Mouse (Mus musculus): ENCODE results near the gene Lrrc74a.
A peak's percentile ranks its signal among the peaks of the same experiment; 100 is the strongest.

Lrrc74a gene

DNA sequence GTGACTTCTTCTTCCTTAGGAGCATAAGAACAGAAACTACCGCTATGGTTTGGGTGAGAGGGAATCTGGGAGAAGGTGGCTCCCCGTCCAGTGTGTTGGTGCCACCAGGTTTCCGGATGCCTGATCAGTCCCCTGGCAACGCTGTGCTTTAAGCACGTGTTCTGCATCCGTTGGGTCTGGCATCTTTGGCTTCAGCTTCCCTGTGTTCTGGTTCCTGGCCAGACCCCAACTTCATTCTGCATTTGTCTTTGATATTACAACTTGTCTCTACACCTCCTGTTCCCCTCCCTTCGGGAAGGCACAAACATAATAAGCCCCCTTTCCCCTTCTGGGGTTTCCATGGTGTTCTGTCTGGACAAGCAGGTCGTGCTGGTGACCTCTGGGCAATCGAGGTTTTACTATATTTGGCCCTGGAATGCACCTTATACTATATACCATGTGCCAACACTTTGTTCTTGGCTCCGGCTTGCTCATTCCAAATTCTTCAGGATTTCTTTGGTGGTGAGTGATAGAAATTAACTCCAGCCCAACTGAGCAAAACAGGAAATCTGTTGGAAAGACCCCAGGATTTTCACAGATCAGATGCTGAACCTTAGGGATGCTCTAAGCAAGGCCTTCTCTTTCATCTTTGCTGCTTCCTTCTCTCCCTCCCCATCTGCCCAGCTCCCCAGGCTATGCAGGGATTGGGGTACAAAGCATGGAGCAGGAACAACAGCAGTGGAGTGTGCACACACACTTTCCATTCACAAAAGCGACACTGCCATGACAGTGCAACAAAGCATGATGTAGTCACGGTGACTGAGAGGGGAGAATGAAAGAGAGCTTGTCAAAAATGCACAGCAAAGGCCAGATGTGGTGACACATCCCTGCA is 52.2 kb downstream of the Lrrc74a start:
- DNase-seq: no peak

GRCm38 (mm10) chr12:86787020-86787553 is 52.9 kb downstream of the Lrrc74a start:
- DNase-seq: no peak

DNA sequence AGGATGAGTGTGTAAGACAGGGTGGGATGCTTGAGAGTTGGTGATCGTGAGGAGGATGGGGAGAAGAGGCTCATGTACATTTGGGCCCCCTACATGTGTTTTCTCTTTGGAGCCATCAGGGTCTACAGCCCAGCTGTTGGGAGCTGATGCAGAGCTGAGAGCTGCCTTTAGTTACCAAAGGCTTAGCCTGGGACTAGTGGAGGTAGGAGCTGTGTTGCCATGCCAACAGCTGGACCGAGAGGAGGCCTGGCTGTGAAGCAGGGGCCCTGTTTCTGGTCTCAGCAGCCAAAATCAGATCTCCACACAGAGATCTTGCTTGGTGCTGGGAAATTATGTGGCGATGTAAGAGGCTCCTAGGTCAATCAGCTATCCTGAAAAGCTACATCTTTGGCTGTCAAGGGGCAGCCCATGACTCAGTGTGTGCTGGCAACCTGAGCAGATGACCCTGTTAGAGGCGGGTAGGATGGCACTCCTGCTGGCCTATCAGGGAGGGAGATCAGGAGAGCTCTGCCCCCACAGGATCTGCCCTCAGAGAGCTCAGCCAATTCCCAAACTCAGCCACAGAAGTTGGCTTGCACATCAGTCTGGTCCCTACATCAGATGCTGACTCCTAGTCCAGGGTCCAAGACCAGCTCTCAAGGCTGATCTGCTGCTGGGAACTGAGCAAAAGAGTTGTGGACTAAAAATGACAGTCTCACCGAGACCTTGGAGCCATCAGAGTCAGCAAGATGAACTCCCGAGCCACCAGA is 56.1 kb downstream of the Lrrc74a start:
- DNase-seq: no peak

DNA sequence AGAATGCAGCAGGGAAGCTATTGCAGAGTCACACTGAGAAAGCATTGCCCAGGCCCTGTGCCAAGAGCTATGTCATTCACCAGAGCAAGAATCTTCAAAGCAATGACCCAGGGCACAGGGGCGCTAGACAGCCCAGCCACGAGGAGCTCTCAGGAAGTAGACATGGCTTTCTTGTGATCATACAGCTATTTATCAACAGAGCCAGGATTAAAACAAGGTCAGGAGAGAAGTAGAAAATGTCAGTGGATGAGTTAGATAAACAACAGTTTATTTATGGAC is 56.6 kb downstream of the Lrrc74a start:
- peak; percentile 87 for DNase-seq

DNA sequence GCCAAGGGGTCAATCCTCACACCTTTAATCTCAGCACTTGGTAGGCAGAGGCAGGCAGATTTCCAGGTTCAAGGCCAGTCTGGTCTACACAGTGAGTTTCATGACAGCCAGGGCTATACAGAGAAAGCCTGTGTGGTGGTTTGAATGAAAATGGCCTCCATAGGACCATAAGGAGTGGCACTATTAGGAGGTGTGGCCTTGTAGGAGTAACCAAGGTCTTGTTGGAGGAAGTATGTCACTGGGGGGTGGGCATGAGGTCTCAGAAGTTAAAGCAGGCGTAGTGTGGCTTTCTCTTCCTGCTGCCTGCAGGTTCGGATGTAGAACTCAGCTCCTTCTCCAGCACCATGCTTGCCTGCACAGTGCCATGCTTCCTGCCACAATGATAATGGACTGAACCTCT is 57.8 kb downstream of the Lrrc74a start:
- DNase-seq: no peak

DNA sequence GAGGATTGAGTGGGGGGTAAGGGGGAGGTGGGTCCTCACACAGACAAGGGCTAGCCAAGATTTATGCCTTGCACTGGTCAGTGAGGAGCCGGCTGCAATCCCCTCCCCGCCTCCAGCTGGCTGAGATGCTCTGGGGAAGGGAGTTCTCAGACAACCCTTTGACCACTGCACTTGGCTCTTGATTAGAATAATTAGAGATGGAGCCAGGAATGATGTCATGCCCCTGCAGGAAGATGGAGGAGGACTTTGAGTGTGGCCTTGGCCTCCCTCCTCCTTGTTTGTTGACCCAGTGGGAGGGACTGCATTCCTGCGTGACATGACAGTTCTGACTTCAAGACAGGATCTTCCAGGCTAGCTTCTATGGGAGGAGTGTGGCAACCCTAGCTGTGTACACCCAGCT is 59.7 kb downstream of the Lrrc74a start:
- DNase-seq: peak; percentile 81

DNA sequence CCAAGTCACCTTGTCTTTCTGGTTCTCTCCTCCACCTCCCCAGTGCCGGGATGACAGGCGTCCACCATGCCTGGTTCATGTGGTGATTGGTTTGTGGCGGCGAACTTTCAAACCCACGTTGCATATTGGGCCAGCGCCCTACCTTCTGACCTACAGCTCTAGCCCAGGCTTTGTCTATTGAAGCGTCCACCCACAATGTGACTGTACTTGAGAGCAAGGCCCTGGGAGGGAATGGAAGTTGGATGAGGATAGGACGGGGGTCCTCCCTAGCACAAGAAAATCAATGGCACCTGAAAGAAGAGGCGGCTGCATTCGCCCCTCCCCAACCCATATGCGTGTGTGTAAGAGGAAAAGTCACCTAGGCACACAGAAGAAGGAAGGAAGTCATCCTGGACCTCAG is 60.2 kb downstream of the Lrrc74a start:
- DNase-seq: no peak

GRCm38 (mm10) chr12:86795076-86795837 is 61.1 kb downstream of the Lrrc74a start:
- DNase-seq: peak; percentile 28

- DNase-seq: peak; percentile 89
These were observed 61.7 kb downstream of the Lrrc74a start for GRCm38 (mm10) chr12:86795838-86796232.

- peak; percentile 30 for DNase-seq
These were observed 62.2 kb downstream of the Lrrc74a start for GRCm38 (mm10) chr12:86796351-86796750.

DNA sequence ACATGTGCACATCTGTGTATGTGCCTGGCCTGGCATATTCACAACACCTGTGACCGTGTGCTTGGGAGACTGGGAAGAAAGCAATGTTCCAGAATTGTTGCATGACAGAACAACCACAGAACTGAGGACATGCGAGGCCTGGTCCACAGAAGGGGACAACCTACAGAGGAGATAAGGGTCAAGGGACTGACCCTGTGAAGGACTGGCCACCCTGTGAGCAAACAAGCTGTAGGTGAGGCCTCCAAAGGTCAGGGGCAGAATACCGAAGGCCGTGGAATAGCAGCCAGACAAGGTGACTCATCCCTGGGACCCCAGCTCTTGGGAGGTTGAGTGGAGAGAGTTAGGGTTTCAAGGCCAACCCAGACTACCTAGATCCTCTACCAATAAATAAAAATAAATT is 63.6 kb downstream of the Lrrc74a start:
- DNase-seq: no peak

- peak; percentile 95 for DNase-seq
These were observed 64.8 kb downstream of the Lrrc74a start for GRCm38 (mm10) chr12:86798773-86799540.

DNA sequence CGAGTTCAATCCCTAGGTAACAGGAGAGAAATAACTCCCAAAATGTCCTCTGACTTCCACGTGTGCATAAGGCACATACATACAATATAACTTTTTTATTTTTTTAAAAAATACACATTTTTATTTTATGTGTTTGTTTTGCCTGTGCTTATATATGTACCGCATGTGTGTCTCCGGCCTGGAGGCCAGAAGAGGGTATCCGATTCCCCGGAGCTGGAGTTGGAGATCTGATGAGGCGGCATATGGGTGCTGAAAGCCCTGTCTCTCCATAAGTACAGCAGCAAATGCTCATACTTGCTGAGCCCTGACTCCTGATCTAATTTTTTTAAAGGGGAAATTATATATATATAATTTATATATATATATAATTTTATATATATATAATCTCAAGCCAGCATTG is 65.6 kb downstream of the Lrrc74a start:
- no peak for DNase-seq

GRCm38 (mm10) chr12:86800336-86800735 is 66.2 kb downstream of the Lrrc74a start:
- peak; percentile 30 for DNase-seq

GRCm38 (mm10) chr12:86800765-86801147 is 66.6 kb downstream of the Lrrc74a start:
- peak; percentile 72 for DNase-seq

- DNase-seq: peak; percentile 99
These were observed 67.2 kb downstream of the Lrrc74a start for GRCm38 (mm10) chr12:86801148-86802004.

DNA sequence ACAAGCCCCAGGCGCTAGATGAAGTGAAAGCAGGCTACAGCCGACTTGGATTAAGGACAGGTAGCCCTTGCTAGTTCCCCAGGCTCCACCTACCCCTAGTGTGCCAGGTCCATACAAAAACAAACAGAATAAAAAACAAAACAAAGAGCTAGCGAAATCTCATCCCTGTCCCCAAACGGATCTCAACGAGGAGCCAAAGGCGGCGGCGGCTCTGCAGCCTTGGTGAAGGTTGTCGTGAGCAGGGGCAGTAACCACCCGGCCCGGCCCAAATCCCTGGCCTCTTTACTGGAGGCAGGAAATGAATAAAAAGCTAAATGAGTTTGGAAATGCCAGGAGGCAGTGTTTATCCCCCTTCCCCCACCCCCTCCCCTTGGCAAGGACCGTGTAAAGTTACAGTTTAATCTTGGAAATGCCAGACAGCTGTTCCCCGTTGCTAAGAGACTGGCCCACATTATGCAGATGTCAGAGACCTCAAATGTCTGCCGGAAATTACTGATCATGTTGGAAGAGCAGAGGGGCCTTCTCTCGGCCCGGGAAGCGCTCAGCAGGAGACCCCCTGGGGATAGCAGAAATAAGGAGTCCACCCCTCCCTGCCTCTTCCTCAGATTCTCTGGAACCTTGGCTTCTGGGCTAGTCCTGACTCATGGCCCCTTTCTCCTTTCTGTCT is 68.0 kb downstream of the Lrrc74a start:
- DNase-seq: peak; percentile 80

DNA sequence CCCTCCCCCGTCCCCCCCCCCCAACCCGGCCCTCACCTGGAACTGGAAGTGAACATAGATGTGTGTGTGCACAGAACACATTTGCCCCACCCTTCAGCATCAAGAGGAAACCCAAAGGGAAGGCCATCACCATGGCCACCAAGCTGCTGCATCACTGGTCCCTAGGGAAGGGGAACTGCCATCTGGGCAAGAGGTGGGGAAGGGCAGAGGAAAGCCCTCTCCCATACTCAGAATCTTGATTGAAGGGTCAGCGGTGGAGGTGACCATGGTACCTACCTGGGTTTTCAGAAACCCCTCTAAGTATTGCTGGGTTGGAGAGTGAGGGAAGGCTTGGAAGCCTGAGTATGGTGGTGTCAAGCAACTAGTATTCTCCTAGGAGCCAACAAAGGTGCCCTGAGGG is 68.7 kb downstream of the Lrrc74a start:
- DNase-seq: peak; percentile 30

DNA sequence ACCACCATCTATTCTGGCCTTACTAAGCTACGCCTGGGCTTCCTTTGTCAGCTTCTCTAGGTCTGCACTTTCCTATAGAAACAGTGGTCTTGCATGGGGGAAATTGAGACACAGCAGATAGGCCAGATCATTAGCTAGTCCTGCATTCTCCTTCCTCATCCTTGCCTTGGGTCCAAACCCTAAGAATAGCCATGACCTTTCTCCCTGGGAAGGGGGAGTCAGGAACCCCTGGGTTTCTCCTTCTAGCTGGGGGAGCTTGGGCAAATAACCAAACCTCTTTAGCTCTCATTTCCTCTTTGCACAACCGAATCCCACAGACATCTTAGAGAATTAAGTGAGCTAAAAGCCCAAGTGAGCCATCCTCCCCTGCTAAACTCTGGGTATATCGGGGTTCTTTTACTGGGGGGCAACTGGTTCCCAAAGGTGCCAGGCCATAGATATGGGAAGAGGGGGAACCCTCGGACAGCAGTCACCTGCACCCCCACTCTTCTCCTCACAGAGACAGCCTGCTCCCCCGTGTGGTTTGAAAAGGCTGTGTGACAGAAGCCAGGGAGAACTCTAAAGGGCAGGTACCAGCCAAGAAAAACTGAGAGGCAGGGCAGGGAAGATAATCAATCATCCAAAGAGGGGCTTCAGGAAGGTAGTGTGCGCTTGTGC is 69.6 kb downstream of the Lrrc74a start:
- DNase-seq: peak; percentile 54

- peak; percentile 66 for DNase-seq
These were observed 70.1 kb downstream of the Lrrc74a start for GRCm38 (mm10) chr12:86804308-86804700.
